Mouse (Mus musculus): ENCODE data around the gene Cradd. TPM values are rescaled to one million over a fixed set of nuclear protein-coding genes. Genes with fewer than 3 reads are reported as not detected.
A peak's percentile ranks its signal among the peaks of the same experiment; 100 is the strongest.

The Cradd gene
- polyA plus RNA-seq, 1 experiment from 2014 or later, result 11.6 TPM

GRCm38 (mm10) chr10:95313524-95313923, 10.4 kb downstream of the Cradd start:
- peaks cover 17% of the 10 kb centered on the region; the same call in 1 of the 2 replicates for H3K4me1 ChIP-seq (replicated peaks; ENCODE audit: control insufficient read depth, insufficient read depth, low read length)
- WGBS, result 87% methylated on average over 9 of the region's 9 CpGs
- H3K27me3 ChIP-seq (ENCODE audit: control insufficient read depth, insufficient read depth, low read length), result no peaks in the 10 kb centered on the region
- H3K4me2 ChIP-seq (replicated peaks), result no peak overlapping the region
- H3K9me3 ChIP-seq (ENCODE audit: control insufficient read depth, low read length), result no peaks in the 10 kb centered on the region
- H3K36me3 ChIP-seq (replicated peaks; ENCODE audit: control insufficient read depth, insufficient read depth), result no peaks in the 10 kb centered on the region
- H3K27ac ChIP-seq, result no peak overlapping the region
- no peak overlapping the region for H3K9ac ChIP-seq
- DNase-seq (ENCODE audit: low spot score) (no peak), ATAC-seq (ENCODE audit: low FRiP score) (no peak)
- no peak overlapping the region for H3K4me3 ChIP-seq (replicated peaks; ENCODE audit: low read length)

- peak overlapping the region; percentile 28 for H3K4me2 ChIP-seq (replicated peaks)
- peak; percentile 80 for ATAC-seq (ENCODE audit: low FRiP score)
- peaks cover 14% of the 10 kb centered on the region; the same call in 1 of the 2 replicates for H3K4me1 ChIP-seq (replicated peaks; ENCODE audit: control insufficient read depth, insufficient read depth, low read length)
- peak; percentile 62 for DNase-seq (ENCODE audit: low spot score)
- no peak overlapping the region for H3K4me3 ChIP-seq (replicated peaks; ENCODE audit: low read length)
- no peaks in the 10 kb centered on the region for H3K36me3 ChIP-seq (replicated peaks; ENCODE audit: control insufficient read depth, insufficient read depth)
- no peaks in the 10 kb centered on the region for H3K27me3 ChIP-seq (ENCODE audit: control insufficient read depth, insufficient read depth, low read length)
- no peaks in the 10 kb centered on the region for H3K9me3 ChIP-seq (ENCODE audit: control insufficient read depth, low read length)
- peak overlapping the region; percentile 31; the same call in 1 of the 2 replicates for H3K9ac ChIP-seq
- H3K27ac ChIP-seq, result peak overlapping the region; percentile 27
- WGBS, result 3% methylated on average over 20 of the region's 21 CpGs
These were observed 13.1 kb downstream of the Cradd start for GRCm38 (mm10) chr10:95310688-95311441.

GRCm38 (mm10) chr10:95309412-95310322, 14.3 kb downstream of the Cradd start:
- Histone ChIP-seq H3K4me2 (replicated peaks) (no peak overlapping the region), H3K9me3 (ENCODE audit: control insufficient read depth, low read length) (no peaks in the 10 kb centered on the region), H3K27ac (no peak overlapping the region), H3K9ac (no peak overlapping the region), H3K36me3 (replicated peaks; ENCODE audit: control insufficient read depth, insufficient read depth) (no peaks in the 10 kb centered on the region), H3K4me3 (replicated peaks; ENCODE audit: low read length) (no peak overlapping the region), H3K27me3 (ENCODE audit: control insufficient read depth, insufficient read depth, low read length) (no peaks in the 10 kb centered on the region), H3K4me1 (replicated peaks; ENCODE audit: control insufficient read depth, insufficient read depth, low read length) (peaks cover 9% of the 10 kb centered on the region; the same call in 1 of the 2 replicates)
- WGBS, result 35% methylated on average over 13 of the region's 13 CpGs
- no peak for ATAC-seq (ENCODE audit: low FRiP score)
- DNase-seq (ENCODE audit: low spot score), result no peak

GRCm38 (mm10) chr10:95308991-95309390, 14.9 kb downstream of the Cradd start:
- Histone ChIP-seq H3K27me3 (ENCODE audit: control insufficient read depth, insufficient read depth, low read length) (no peaks in the 10 kb centered on the region), H3K36me3 (replicated peaks; ENCODE audit: control insufficient read depth, insufficient read depth) (no peaks in the 10 kb centered on the region), H3K9me3 (ENCODE audit: control insufficient read depth, low read length) (no peaks in the 10 kb centered on the region), H3K4me1 (replicated peaks; ENCODE audit: control insufficient read depth, insufficient read depth, low read length) (peaks cover 9% of the 10 kb centered on the region; the same call in 1 of the 2 replicates), H3K9ac (no peak overlapping the region), H3K4me3 (replicated peaks; ENCODE audit: low read length) (no peak overlapping the region), H3K4me2 (replicated peaks) (no peak overlapping the region), H3K27ac (no peak overlapping the region)
- ATAC-seq (ENCODE audit: low FRiP score) (no peak), DNase-seq (ENCODE audit: low spot score) (no peak)
- 76% methylated on average over 12 of the region's 12 CpGs for WGBS

- WGBS, result 92% methylated on average over 5 of the region's 5 CpGs
- H3K36me3 ChIP-seq (replicated peaks; ENCODE audit: control insufficient read depth, insufficient read depth), result no peaks in the 10 kb centered on the region
These were observed 16.0 kb downstream of the Cradd start for GRCm38 (mm10) chr10:95307916-95308315.

GRCm38 (mm10) chr10:95306824-95307552, 16.9 kb downstream of the Cradd start:
- Histone ChIP-seq H3K36me3 (replicated peaks; ENCODE audit: control insufficient read depth, insufficient read depth) (no peaks in the 10 kb centered on the region), H3K4me1 (replicated peaks; ENCODE audit: control insufficient read depth, insufficient read depth, low read length) (peaks cover 9% of the 10 kb centered on the region; the same call in 1 of the 2 replicates), H3K27me3 (ENCODE audit: control insufficient read depth, insufficient read depth, low read length) (no peaks in the 10 kb centered on the region), H3K9me3 (ENCODE audit: control insufficient read depth, low read length) (no peaks in the 10 kb centered on the region), H3K4me2 (replicated peaks) (no peak overlapping the region), H3K9ac (no peak overlapping the region), H3K27ac (no peak overlapping the region), H3K4me3 (replicated peaks; ENCODE audit: low read length) (no peak overlapping the region)
- 44% methylated on average over 11 of the region's 11 CpGs for WGBS
- DNase-seq (ENCODE audit: low spot score) (no peak), ATAC-seq (ENCODE audit: low FRiP score) (no peak)

More at GRCm38 (mm10) chr10:95307916-95308315, 16.0 kb downstream of the Cradd start:
- Histone ChIP-seq H3K4me1 (replicated peaks; ENCODE audit: control insufficient read depth, insufficient read depth, low read length) (peaks cover 9% of the 10 kb centered on the region; the same call in 1 of the 2 replicates), H3K4me2 (replicated peaks) (no peak overlapping the region), H3K9me3 (ENCODE audit: control insufficient read depth, low read length) (no peaks in the 10 kb centered on the region), H3K27me3 (ENCODE audit: control insufficient read depth, insufficient read depth, low read length) (no peaks in the 10 kb centered on the region), H3K27ac (no peak overlapping the region), H3K9ac (no peak overlapping the region), H3K4me3 (replicated peaks; ENCODE audit: low read length) (no peak overlapping the region)
- ATAC-seq (ENCODE audit: low FRiP score), result no peak
- DNase-seq (ENCODE audit: low spot score), result no peak

- WGBS, result 56% methylated on average over 4 of the region's 4 CpGs
- H3K9me3 ChIP-seq (ENCODE audit: control insufficient read depth, low read length), result no peaks in the 10 kb centered on the region
- H3K36me3 ChIP-seq (replicated peaks; ENCODE audit: control insufficient read depth, insufficient read depth), result no peaks in the 10 kb centered on the region
- DNase-seq (ENCODE audit: low spot score), result no peak
- no peak overlapping the region for H3K4me3 ChIP-seq (replicated peaks; ENCODE audit: low read length)
- H3K4me2 ChIP-seq (replicated peaks), result no peak overlapping the region
- H3K4me1 ChIP-seq (replicated peaks; ENCODE audit: control insufficient read depth, insufficient read depth, low read length), result no peaks in the 10 kb centered on the region
- no peak overlapping the region for H3K27ac ChIP-seq
- no peak for ATAC-seq (ENCODE audit: low FRiP score)
- no peaks in the 10 kb centered on the region for H3K27me3 ChIP-seq (ENCODE audit: control insufficient read depth, insufficient read depth, low read length)
- no peak overlapping the region for H3K9ac ChIP-seq
These were observed 19.7 kb downstream of the Cradd start for GRCm38 (mm10) chr10:95304240-95304639.

GRCm38 (mm10) chr10:95302211-95303163, 21.4 kb downstream of the Cradd start:
- no peaks in the 10 kb centered on the region for H3K36me3 ChIP-seq (replicated peaks; ENCODE audit: control insufficient read depth, insufficient read depth)
- no peak overlapping the region for H3K4me2 ChIP-seq (replicated peaks)
- H3K27ac ChIP-seq, result no peak overlapping the region
- no peak overlapping the region for H3K4me3 ChIP-seq (replicated peaks; ENCODE audit: low read length)
- 50% methylated on average over 12 of the region's 12 CpGs for WGBS
- no peaks in the 10 kb centered on the region for H3K27me3 ChIP-seq (ENCODE audit: control insufficient read depth, insufficient read depth, low read length)
- ATAC-seq (ENCODE audit: low FRiP score) (no peak), DNase-seq (ENCODE audit: low spot score) (no peak)
- H3K4me1 ChIP-seq (replicated peaks; ENCODE audit: control insufficient read depth, insufficient read depth, low read length), result 0 out of 2 replicates have a peak, but pooled peaks cover 5% of the 10 kb centered on the region
- no peak overlapping the region for H3K9ac ChIP-seq
- no peaks in the 10 kb centered on the region for H3K9me3 ChIP-seq (ENCODE audit: control insufficient read depth, low read length)

Data from hindbrain, embryonic 14.5 days (tissue).